18 mouse cellular contexts compared by ENCODE assay signal in genomic region chr3:102360732-102361280, GRCm38 (mm10).
DNase-seq lines count a peak whose midpoint lies in the region; ATAC-seq and TF ChIP-seq lines count a peak whose summit lies in the region.
"Had no signal": no experiment of that assay in that cellular context is flagged by ENCODE, and none has a peak within 500 bp of the region (broad histone marks: within the 10 kb centered on the region; RNA-seq: fewer than 3 reads in every experiment).

No protein-coding gene starts in this region.

- 0 out of 2 replicates have a peak, but pooled peaks cover 3% of the 10 kb centered on the region for H3K4me1 ChIP-seq in kidney, postnatal 0 days (replicated peaks; ENCODE audit: insufficient read depth, low read length)
- no peaks in the 10 kb centered on the region for H3K4me1 ChIP-seq in lung, embryonic 14.5 days (ENCODE audit: insufficient read depth)
- H3K4me1 ChIP-seq in brown adipose tissue, adult 24 weeks (ENCODE audit: control insufficient read depth, insufficient read depth, insufficient read length, low read length) = no peaks in the 10 kb centered on the region
- H3K4me1 ChIP-seq: neural tube, embryonic 15.5 days had no signal

- H3K36me3 ChIP-seq in kidney, postnatal 0 days (ENCODE audit: insufficient read depth, low read length) = no peaks in the 10 kb centered on the region
- H3K36me3 ChIP-seq in lung, embryonic 14.5 days (ENCODE audit: insufficient read depth) = no peaks in the 10 kb centered on the region
- H3K36me3 ChIP-seq: embryonic facial prominence, embryonic 10.5 days; heart, embryonic 13.5 days; midbrain, embryonic 13.5 days; neural tube, embryonic 15.5 days had no signal

- WGBS in kidney, postnatal 0 days = 38% methylated on average over 9 of the region's 9 CpGs
- WGBS in lung, embryonic 14.5 days = 33% methylated on average over 9 of the region's 9 CpGs

- TF ChIP-seq CTCF in gastrocnemius, adult 2 months (IDR thresholded peaks at IDR 0.05) = no peak
- no peak for TF ChIP-seq CTCF in kidney, postnatal 0 days (IDR thresholded peaks at IDR 0.05; ENCODE audit: low read depth)
- TF ChIP-seq CTCF in lung, embryonic 14.5 days (IDR thresholded peaks at IDR 0.05; ENCODE audit: low read depth) = no peak

- no peak overlapping the region for H3K9ac ChIP-seq in kidney, postnatal 0 days (ENCODE audit: low read depth, low read length)
- no peak overlapping the region for H3K9ac ChIP-seq in lung, embryonic 14.5 days
- H3K9ac ChIP-seq: forebrain, embryonic 13.5 days; heart, embryonic 13.5 days; liver, embryonic 14.5 days; midbrain, embryonic 13.5 days; neural tube, embryonic 15.5 days had no signal

- no peak overlapping the region for H3K4me2 ChIP-seq in kidney, postnatal 0 days (ENCODE audit: low read length)
- H3K4me2 ChIP-seq in lung, embryonic 14.5 days = no peak overlapping the region
- H3K4me2 ChIP-seq: forebrain, embryonic 13.5 days; heart, embryonic 13.5 days; midbrain, embryonic 13.5 days; neural tube, embryonic 15.5 days had no signal

- H3K4me3 ChIP-seq in gastrocnemius, adult 2 months = no peak overlapping the region
- H3K4me3 ChIP-seq in kidney, postnatal 0 days (replicated peaks; ENCODE audit: low read depth, low read length) = no peak overlapping the region
- H3K4me3 ChIP-seq in lung, embryonic 14.5 days (ENCODE audit: low read depth, low read length) = no peak overlapping the region
- H3K4me3 ChIP-seq in brown adipose tissue, adult 24 weeks (ENCODE audit: insufficient read depth, low read depth, low read length) = no peak overlapping the region
- H3K4me3 ChIP-seq: embryonic facial prominence, embryonic 10.5 days; forebrain, embryonic 13.5 days; heart, embryonic 13.5 days; midbrain, embryonic 13.5 days; myocyte; neural tube, embryonic 15.5 days had no signal

- H3K9me3 ChIP-seq in kidney, postnatal 0 days (replicated peaks; ENCODE audit: low read length) = no peaks in the 10 kb centered on the region
- no peaks in the 10 kb centered on the region for H3K9me3 ChIP-seq in lung, embryonic 14.5 days (ENCODE audit: low read depth, low read length)
- H3K9me3 ChIP-seq: embryonic facial prominence, embryonic 10.5 days; forebrain, embryonic 13.5 days; heart, embryonic 13.5 days; midbrain, embryonic 13.5 days; neural tube, embryonic 15.5 days had no signal

- H3K27ac ChIP-seq in gastrocnemius, adult 2 months = peak overlapping the region; percentile 41
- H3K27ac ChIP-seq in kidney, postnatal 0 days = no peak overlapping the region
- H3K27ac ChIP-seq in lung, embryonic 14.5 days (ENCODE audit: low read depth) = no peak overlapping the region
- peak overlapping the region; percentile 58 for H3K27ac ChIP-seq in brown adipose tissue, adult 24 weeks (replicated peaks; ENCODE audit: low read depth, low read length)
- H3K27ac ChIP-seq: embryonic facial prominence, embryonic 10.5 days; forebrain, embryonic 13.5 days; heart, embryonic 13.5 days; liver, embryonic 14.5 days; midbrain, embryonic 13.5 days; neural tube, embryonic 15.5 days had no signal

- intact Hi-C loops in gastrocnemius, adult 2 months (cut with DNase I) = no loop called here

- ATAC-seq in kidney, postnatal 0 days (replicated peaks; ENCODE audit: low FRiP score, low read depth) = no peak
- ATAC-seq in lung, embryonic 14.5 days (ENCODE audit: insufficient read depth) = no peak
- ATAC-seq: forebrain, embryonic 13.5 days; midbrain, embryonic 13.5 days had no signal

- DNase-seq in gastrocnemius, adult 2 months = no peak
- no peak for DNase-seq in gastrocnemius, adult 18-20 months (ENCODE audit: low spot score)
- peak; percentile 38 for DNase-seq in kidney, postnatal 0 days (ENCODE audit: low spot score)
- no peak for DNase-seq in kidney, adult 18-20 months
- peak; percentile 33 for DNase-seq in lung, embryonic 14.5 days
- no peak for DNase-seq in lung, postnatal 4 days
- DNase-seq: adrenal gland, adult 8-10 months; cerebellum, adult 18-20 months; layer of hippocampus, postnatal 36 days; thymus, postnatal 36 days had no signal

- H3K27me3 ChIP-seq in kidney, postnatal 0 days (ENCODE audit: insufficient read depth, low read length) = no peaks in the 10 kb centered on the region
- H3K27me3 ChIP-seq in lung, embryonic 14.5 days (ENCODE audit: insufficient read depth, low read length) = no peaks in the 10 kb centered on the region
- H3K27me3 ChIP-seq: forebrain, embryonic 13.5 days had no signal

Comparison
In these comparisons a context has a peak if more than half of its experiments do, and no peak if none do; other contexts are left out.
1. DNase-seq: peak in kidney, postnatal 0 days (single experiment) and lung, embryonic 14.5 days (single experiment); none in gastrocnemius, adult 2 months (single experiment), gastrocnemius, adult 18-20 months (single experiment), kidney, adult 18-20 months (single experiment) and lung, postnatal 4 days (0 of 2).
2. H3K27ac ChIP-seq: peak in gastrocnemius, adult 2 months (single experiment) and brown adipose tissue, adult 24 weeks (single experiment); none in kidney, postnatal 0 days (single experiment) and lung, embryonic 14.5 days (single experiment).